Mouse (Mus musculus): Measurements from ENCODE around the gene Timm8a2. TPM values are rescaled to one million over a fixed set of nuclear protein-coding genes. Genes with fewer than 3 reads are reported as not detected.

Gene Timm8a2
- polyA plus RNA-seq, 1 experiment from 2014 or later, result not detected

- Histone ChIP-seq H3K9ac (no peak overlapping the region), H3K4me1 (replicated peaks; ENCODE audit: control insufficient read depth, insufficient read depth, low read length) (no peaks in the 10 kb centered on the region), H3K27ac (no peak overlapping the region), H3K4me2 (replicated peaks) (no peak overlapping the region), H3K36me3 (replicated peaks; ENCODE audit: control insufficient read depth, insufficient read depth) (peaks cover 3% of the 10 kb centered on the region; the same call in 1 of the 2 replicates), H3K4me3 (replicated peaks; ENCODE audit: low read length) (no peak overlapping the region), H3K9me3 (ENCODE audit: control insufficient read depth, low read length) (no peaks in the 10 kb centered on the region), H3K27me3 (ENCODE audit: control insufficient read depth, insufficient read depth, low read length) (no peaks in the 10 kb centered on the region)
- ATAC-seq (ENCODE audit: low FRiP score), result no peak
- DNase-seq (ENCODE audit: low spot score), result no peak
Observed at GRCm38 (mm10) chr14:122003812-122004211, 30.7 kb upstream of the Timm8a2 start.

- ATAC-seq (ENCODE audit: low FRiP score), result no peak
- Histone ChIP-seq H3K9me3 (ENCODE audit: control insufficient read depth, low read length) (no peaks in the 10 kb centered on the region), H3K4me3 (replicated peaks; ENCODE audit: low read length) (no peak overlapping the region), H3K9ac (no peak overlapping the region), H3K27ac (no peak overlapping the region), H3K4me2 (replicated peaks) (no peak overlapping the region), H3K36me3 (replicated peaks; ENCODE audit: control insufficient read depth, insufficient read depth) (peaks cover 20% of the 10 kb centered on the region; the same call in 1 of the 2 replicates), H3K4me1 (replicated peaks; ENCODE audit: control insufficient read depth, insufficient read depth, low read length) (no peaks in the 10 kb centered on the region), H3K27me3 (ENCODE audit: control insufficient read depth, insufficient read depth, low read length) (no peaks in the 10 kb centered on the region)
- no peak for DNase-seq (ENCODE audit: low spot score)
- 96% methylated on average over 4 of the region's 4 CpGs for WGBS
Observed at GRCm38 (mm10) chr14:122008261-122008660, 26.2 kb upstream of the Timm8a2 start.

DNA sequence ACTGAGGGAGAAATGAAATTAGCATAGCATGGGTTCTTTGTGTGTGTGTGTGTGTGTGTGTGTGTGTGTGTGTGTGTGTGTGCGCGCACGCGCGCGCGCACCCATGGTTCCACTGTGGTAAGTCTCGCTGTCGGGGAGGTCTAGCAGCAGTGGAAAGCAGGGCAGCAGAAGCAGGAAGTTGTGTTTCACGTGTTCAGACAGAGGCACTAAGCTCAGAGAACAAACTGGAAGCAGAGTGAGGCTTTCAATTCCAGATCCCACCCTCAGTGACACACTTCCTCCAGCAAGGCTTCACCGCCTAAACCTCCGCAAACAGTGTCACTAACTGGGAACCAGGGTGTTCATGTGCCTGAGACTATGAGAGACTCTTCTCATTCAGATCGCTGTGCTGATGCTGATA lies 25.0 kb upstream of the Timm8a2 start:
- no peak overlapping the region for H3K9ac ChIP-seq
- peaks cover 20% of the 10 kb centered on the region; the same call in 1 of the 2 replicates for H3K36me3 ChIP-seq (replicated peaks; ENCODE audit: control insufficient read depth, insufficient read depth)
- H3K4me1 ChIP-seq (replicated peaks; ENCODE audit: control insufficient read depth, insufficient read depth, low read length), result no peaks in the 10 kb centered on the region
- no peak overlapping the region for H3K4me3 ChIP-seq (replicated peaks; ENCODE audit: low read length)
- no peaks in the 10 kb centered on the region for H3K9me3 ChIP-seq (ENCODE audit: control insufficient read depth, low read length)
- ATAC-seq (ENCODE audit: low FRiP score) (no peak), DNase-seq (ENCODE audit: low spot score) (no peak)
- no peak overlapping the region for H3K4me2 ChIP-seq (replicated peaks)
- WGBS, result 89% methylated on average over 13 of the region's 13 CpGs
- no peaks in the 10 kb centered on the region for H3K27me3 ChIP-seq (ENCODE audit: control insufficient read depth, insufficient read depth, low read length)
- H3K27ac ChIP-seq, result no peak overlapping the region

- Histone ChIP-seq H3K4me3 (replicated peaks; ENCODE audit: low read length) (no peak overlapping the region), H3K4me2 (replicated peaks) (no peak overlapping the region), H3K4me1 (replicated peaks; ENCODE audit: control insufficient read depth, insufficient read depth, low read length) (no peaks in the 10 kb centered on the region), H3K36me3 (replicated peaks; ENCODE audit: control insufficient read depth, insufficient read depth) (peaks cover 20% of the 10 kb centered on the region; the same call in 1 of the 2 replicates), H3K27me3 (ENCODE audit: control insufficient read depth, insufficient read depth, low read length) (no peaks in the 10 kb centered on the region), H3K27ac (no peak overlapping the region), H3K9me3 (ENCODE audit: control insufficient read depth, low read length) (no peaks in the 10 kb centered on the region), H3K9ac (no peak overlapping the region)
- no peak for DNase-seq (ENCODE audit: low spot score)
- 81% methylated on average over 7 of the region's 7 CpGs for WGBS
- ATAC-seq (ENCODE audit: low FRiP score), result no peak
Observed at GRCm38 (mm10) chr14:122010301-122010700, 24.2 kb upstream of the Timm8a2 start.

DNA sequence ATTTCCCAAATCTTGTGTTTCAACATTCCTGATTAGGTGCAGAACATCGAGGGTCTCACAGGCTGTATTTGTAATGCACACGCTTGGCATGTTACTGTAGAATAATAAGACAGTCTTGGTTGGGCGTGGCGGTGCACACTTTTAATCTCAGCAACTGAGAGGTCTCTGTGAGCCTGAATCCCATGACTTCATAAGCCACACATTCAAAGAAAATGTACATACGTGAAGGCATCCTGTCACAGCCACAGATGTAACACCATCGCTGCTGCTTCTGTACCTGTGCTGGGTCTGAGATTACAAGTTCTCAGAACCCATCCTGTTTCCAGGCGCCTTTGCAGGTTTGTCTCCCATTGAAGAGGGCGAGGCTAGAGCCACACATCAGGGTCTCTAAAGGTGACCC lies 22.7 kb upstream of the Timm8a2 start:
- WGBS, result 97% methylated on average over 8 of the region's 8 CpGs
- H3K27me3 ChIP-seq (ENCODE audit: control insufficient read depth, insufficient read depth, low read length), result no peaks in the 10 kb centered on the region
- no peak overlapping the region for H3K4me2 ChIP-seq (replicated peaks)
- no peak overlapping the region for H3K27ac ChIP-seq
- no peak overlapping the region for H3K4me3 ChIP-seq (replicated peaks; ENCODE audit: low read length)
- peaks cover 20% of the 10 kb centered on the region; the same call in 1 of the 2 replicates for H3K36me3 ChIP-seq (replicated peaks; ENCODE audit: control insufficient read depth, insufficient read depth)
- H3K9me3 ChIP-seq (ENCODE audit: control insufficient read depth, low read length), result no peaks in the 10 kb centered on the region
- no peaks in the 10 kb centered on the region for H3K4me1 ChIP-seq (replicated peaks; ENCODE audit: control insufficient read depth, insufficient read depth, low read length)
- no peak overlapping the region for H3K9ac ChIP-seq
- ATAC-seq (ENCODE audit: low FRiP score) (no peak), DNase-seq (ENCODE audit: low spot score) (no peak)

DNA sequence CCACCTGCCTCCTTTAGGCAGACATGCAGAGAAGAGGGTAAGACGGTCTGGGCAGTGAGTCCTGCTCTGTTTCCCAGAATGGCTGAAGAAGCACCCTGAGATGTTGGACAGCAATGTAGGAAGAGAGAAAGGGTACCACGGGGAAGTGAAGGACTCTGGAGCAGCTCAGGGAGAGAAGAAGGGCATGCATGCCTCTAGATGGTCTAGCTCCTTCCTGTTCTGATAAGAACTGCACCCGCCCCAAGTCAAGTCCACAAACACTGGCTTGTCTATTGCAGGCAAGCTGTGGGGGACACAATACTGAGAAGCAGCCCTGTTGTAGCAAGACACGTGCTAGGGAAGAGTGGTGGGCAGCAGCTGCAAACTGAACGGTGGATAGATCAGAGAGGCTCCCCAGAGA lies 22.3 kb upstream of the Timm8a2 start:
- Histone ChIP-seq H3K9ac (no peak overlapping the region), H3K36me3 (replicated peaks; ENCODE audit: control insufficient read depth, insufficient read depth) (peaks cover 20% of the 10 kb centered on the region; the same call in 1 of the 2 replicates), H3K4me1 (replicated peaks; ENCODE audit: control insufficient read depth, insufficient read depth, low read length) (no peaks in the 10 kb centered on the region), H3K4me3 (replicated peaks; ENCODE audit: low read length) (no peak overlapping the region), H3K4me2 (replicated peaks) (no peak overlapping the region), H3K27me3 (ENCODE audit: control insufficient read depth, insufficient read depth, low read length) (no peaks in the 10 kb centered on the region), H3K9me3 (ENCODE audit: control insufficient read depth, low read length) (no peaks in the 10 kb centered on the region), H3K27ac (no peak overlapping the region)
- DNase-seq (ENCODE audit: low spot score) (no peak), ATAC-seq (ENCODE audit: low FRiP score) (no peak)
- 84% methylated on average over 5 of the region's 5 CpGs for WGBS

DNA sequence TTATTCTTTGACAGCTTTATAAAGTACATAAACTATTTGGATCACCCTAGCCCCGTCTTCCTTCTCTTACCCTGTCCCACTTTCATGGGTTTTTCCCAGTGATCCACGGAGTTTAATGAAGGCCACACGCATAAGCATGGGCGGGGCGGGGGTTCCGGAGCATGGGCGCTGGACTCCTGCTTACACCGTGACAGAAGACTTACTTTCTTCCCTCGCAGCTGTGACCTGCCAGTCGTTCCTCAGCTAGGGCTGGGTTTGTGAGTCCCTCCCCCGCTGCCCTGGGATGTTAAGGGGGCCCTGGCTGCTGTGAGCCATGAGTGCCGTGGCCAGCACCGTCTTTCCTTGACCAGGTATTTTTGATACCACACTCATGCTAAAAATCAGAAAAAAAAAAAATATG lies 21.7 kb upstream of the Timm8a2 start:
- Histone ChIP-seq H3K9ac (no peak overlapping the region), H3K27ac (no peak overlapping the region), H3K27me3 (ENCODE audit: control insufficient read depth, insufficient read depth, low read length) (no peaks in the 10 kb centered on the region), H3K4me2 (replicated peaks) (no peak overlapping the region), H3K4me3 (replicated peaks; ENCODE audit: low read length) (no peak overlapping the region), H3K4me1 (replicated peaks; ENCODE audit: control insufficient read depth, insufficient read depth, low read length) (no peaks in the 10 kb centered on the region), H3K36me3 (replicated peaks; ENCODE audit: control insufficient read depth, insufficient read depth) (peaks cover 20% of the 10 kb centered on the region; the same call in 1 of the 2 replicates), H3K9me3 (ENCODE audit: control insufficient read depth, low read length) (no peaks in the 10 kb centered on the region)
- 87% methylated on average over 13 of the region's 13 CpGs for WGBS
- no peak for DNase-seq (ENCODE audit: low spot score)
- ATAC-seq (ENCODE audit: low FRiP score), result no peak

DNA sequence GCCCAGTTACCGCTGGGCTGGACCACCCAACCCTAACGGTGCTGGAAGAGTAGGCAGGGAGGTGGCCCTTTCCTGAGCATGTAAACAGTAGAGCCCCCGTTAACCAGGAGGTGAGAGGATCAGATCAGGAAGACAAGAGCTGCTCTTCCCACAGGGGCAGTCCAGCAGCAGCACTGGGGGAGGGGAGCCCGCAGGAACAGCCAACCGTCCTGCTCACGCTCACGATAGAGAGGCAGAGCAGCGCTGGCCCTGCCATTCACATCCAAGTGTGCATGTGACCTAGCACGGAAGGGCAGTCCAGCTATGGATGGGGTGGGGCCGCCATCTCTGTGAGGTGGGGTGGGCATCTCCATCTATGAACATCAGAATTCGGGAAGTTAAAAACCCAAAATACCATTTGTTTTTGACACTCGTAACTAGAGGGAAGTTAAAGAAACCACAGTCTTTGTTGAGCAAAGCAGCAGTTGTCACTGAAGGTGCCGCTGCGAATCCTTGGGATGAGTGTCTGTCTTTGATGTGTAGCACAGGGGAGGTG lies 21.0 kb upstream of the Timm8a2 start:
- no peak overlapping the region for H3K4me3 ChIP-seq (replicated peaks; ENCODE audit: low read length)
- H3K4me2 ChIP-seq (replicated peaks), result no peak overlapping the region
- no peaks in the 10 kb centered on the region for H3K9me3 ChIP-seq (ENCODE audit: control insufficient read depth, low read length)
- no peaks in the 10 kb centered on the region for H3K27me3 ChIP-seq (ENCODE audit: control insufficient read depth, insufficient read depth, low read length)
- H3K4me1 ChIP-seq (replicated peaks; ENCODE audit: control insufficient read depth, insufficient read depth, low read length), result no peaks in the 10 kb centered on the region
- WGBS, result 84% methylated on average over 14 of the region's 14 CpGs
- peaks cover 23% of the 10 kb centered on the region for H3K36me3 ChIP-seq (replicated peaks; ENCODE audit: control insufficient read depth, insufficient read depth)
- DNase-seq (ENCODE audit: low spot score), result no peak
- ATAC-seq (ENCODE audit: low FRiP score), result no peak
- no peak overlapping the region for H3K9ac ChIP-seq
- no peak overlapping the region for H3K27ac ChIP-seq

DNA sequence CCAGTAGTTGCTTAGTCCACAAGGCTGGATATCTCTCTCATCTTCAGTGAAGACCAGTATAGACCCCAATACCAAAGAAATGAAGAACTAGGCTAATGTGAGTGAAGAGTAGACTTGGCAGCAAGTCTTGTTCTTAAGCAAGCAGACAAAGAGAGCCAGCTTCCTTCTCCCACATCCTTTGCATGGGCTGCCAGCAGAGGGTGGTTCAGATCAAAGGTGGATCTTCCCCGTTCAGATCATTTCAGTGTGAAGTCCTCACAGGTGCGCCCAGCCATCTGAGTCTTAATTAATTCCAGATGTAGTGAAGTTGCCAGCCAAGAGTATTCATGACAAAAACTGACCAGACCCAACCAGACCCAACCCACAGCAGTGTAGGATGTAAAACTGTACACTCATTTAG lies 16.5 kb upstream of the Timm8a2 start:
- no peak overlapping the region for H3K4me2 ChIP-seq (replicated peaks)
- H3K9me3 ChIP-seq (ENCODE audit: control insufficient read depth, low read length), result no peaks in the 10 kb centered on the region
- no peak for ATAC-seq (ENCODE audit: low FRiP score)
- H3K4me3 ChIP-seq (replicated peaks; ENCODE audit: low read length), result no peak overlapping the region
- no peak overlapping the region for H3K9ac ChIP-seq
- H3K4me1 ChIP-seq (replicated peaks; ENCODE audit: control insufficient read depth, insufficient read depth, low read length), result no peaks in the 10 kb centered on the region
- peaks cover 27% of the 10 kb centered on the region for H3K36me3 ChIP-seq (replicated peaks; ENCODE audit: control insufficient read depth, insufficient read depth)
- WGBS, result 93% methylated on average over 2 of the region's 2 CpGs
- no peaks in the 10 kb centered on the region for H3K27me3 ChIP-seq (ENCODE audit: control insufficient read depth, insufficient read depth, low read length)
- no peak for DNase-seq (ENCODE audit: low spot score)
- no peak overlapping the region for H3K27ac ChIP-seq

DNA sequence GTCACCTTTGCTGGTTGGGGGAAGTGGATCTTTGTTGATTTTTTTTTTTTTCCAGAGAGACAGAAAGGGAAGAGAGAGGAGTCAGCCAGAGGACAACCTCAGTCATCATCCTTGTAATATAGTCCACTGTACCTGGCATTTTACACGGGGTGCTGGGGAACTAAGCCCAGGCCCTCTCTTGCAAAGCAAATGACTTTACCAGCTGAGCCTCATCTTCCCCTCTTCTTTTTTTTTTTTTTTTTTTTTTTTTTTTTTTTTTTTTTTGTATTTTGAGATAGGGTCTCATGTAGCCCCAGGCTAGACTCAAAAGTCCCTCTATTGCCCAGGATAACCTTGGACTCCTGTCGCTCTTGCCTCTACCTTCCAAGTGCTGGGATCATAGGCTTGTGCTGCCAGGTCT lies 15.1 kb upstream of the Timm8a2 start:
- DNase-seq (ENCODE audit: low spot score), result no peak
- H3K9me3 ChIP-seq (ENCODE audit: control insufficient read depth, low read length), result no peaks in the 10 kb centered on the region
- H3K4me3 ChIP-seq (replicated peaks; ENCODE audit: low read length), result no peak overlapping the region
- no peaks in the 10 kb centered on the region for H3K27me3 ChIP-seq (ENCODE audit: control insufficient read depth, insufficient read depth, low read length)
- H3K36me3 ChIP-seq (replicated peaks; ENCODE audit: control insufficient read depth, insufficient read depth), result peaks cover 27% of the 10 kb centered on the region
- no peak overlapping the region for H3K4me2 ChIP-seq (replicated peaks)
- H3K27ac ChIP-seq, result no peak overlapping the region
- H3K9ac ChIP-seq, result no peak overlapping the region
- no peaks in the 10 kb centered on the region for H3K4me1 ChIP-seq (replicated peaks; ENCODE audit: control insufficient read depth, insufficient read depth, low read length)
- ATAC-seq (ENCODE audit: low FRiP score), result no peak
- WGBS, result 95% methylated on average over 2 of the region's 2 CpGs

Data from hindbrain, embryonic 14.5 days (tissue).